Mouse (Mus musculus) CH12F3 (cell line): Measurements from ENCODE around the gene Vmn2r40.
"Not testable (repeated sequence)": the region's sequence is repeated elsewhere in the genome, so short reads cannot be mapped to it uniquely, and the experiment has no call there.

Experiments used
- in situ Hi-C: fragments of 300-500 bp; cut with MboI; formaldehyde crosslinking; loops from 2 replicates; pipeline ENCODE4 v1.14.3; 2020; ENCODE audit warnings: low sequenced_read_pairs

The Vmn2r40 gene

DNA sequence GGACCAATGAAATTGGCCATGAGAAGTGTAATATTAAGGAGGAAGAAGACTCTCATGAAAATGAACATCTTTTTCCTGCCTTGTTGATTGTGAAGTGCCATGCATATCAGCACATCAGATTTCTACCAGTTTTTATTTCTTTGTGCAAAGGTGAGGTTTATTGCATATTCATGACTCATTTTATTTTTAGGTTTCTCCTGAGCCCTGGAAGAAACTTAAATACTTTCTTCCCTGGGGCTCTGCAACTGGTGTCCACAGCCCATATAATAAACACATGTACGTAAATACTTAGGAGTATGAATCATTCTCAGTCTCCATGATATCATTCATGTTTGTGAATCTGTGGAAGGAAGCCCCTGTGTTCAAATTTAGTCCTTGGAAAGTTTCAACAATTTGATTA, at the start of gene Vmn2r40:
Vmn2r40 (minus strand) TSS at position 101 of the 400 bp plus-strand sequence.
- in situ Hi-C loops, result not testable (repeated sequence)
